Mouse (Mus musculus): ENCODE measurements around the gene Ptprcap.

GRCm38 (mm10) chr19:4183689-4184088 is 30.3 kb downstream of the Ptprcap start:
- TF ChIP-seq CTCF (IDR thresholded peaks at IDR 0.05; ENCODE audit: low read depth, low read length) (no peak), POLR2A (IDR thresholded peaks at IDR 0.05; ENCODE audit: extremely low read depth, insufficient read depth, low read length) (no peak)

All from liver, adult 2 months (tissue).